Mouse (Mus musculus): ENCODE data around the gene Ppil3. TPM values are rescaled to one million over a fixed set of nuclear protein-coding genes. Genes with fewer than 3 reads are reported as not detected.

Gene Ppil3
- 58.8 TPM for polyA plus RNA-seq (2014; fragmentation: Illumina TruSeq; extraction: RNeasy Lipid Tissue Mini Kit (QIAGEN cat#74804); ENCODE audit: low read depth, low replicate concordance)

GRCm38 (mm10) chr1:58445143-58445722, at the start of gene Ppil3, which contains the start of gene Nif3l1:
Gene Ppil3, minus strand, starts transcription at chr1:58445486.
Gene Nif3l1, plus strand, starts transcription at chr1:58445151.

GRCm38 (mm10) chr1:58423371-58424248, 21.7 kb downstream of the Ppil3 start, which contains the start of gene Clk1:
Gene Clk1, minus strand, starts transcription at chr1:58424066.

GRCm38 (mm10) chr1:58392652-58393283, 52.5 kb downstream of the Ppil3 start, which contains the start of gene Bzw1:
Gene Bzw1, plus strand, starts transcription at chr1:58392898.

Other genes starting within 250 kb of the Ppil3 start
- gene Aox4, start 235.1 kb downstream of the Ppil3 start, polyA plus RNA-seq (2014; fragmentation: Illumina TruSeq; extraction: RNeasy Lipid Tissue Mini Kit (QIAGEN cat#74804); ENCODE audit: low read depth, low replicate concordance) = 1.5 TPM
- gene Aox2, start 167.2 kb downstream of the Ppil3 start, polyA plus RNA-seq (2014; fragmentation: Illumina TruSeq; extraction: RNeasy Lipid Tissue Mini Kit (QIAGEN cat#74804); ENCODE audit: low read depth, low replicate concordance) = 0.66 TPM
- gene Bzw1, start 52.6 kb downstream of the Ppil3 start, polyA plus RNA-seq (2014; fragmentation: Illumina TruSeq; extraction: RNeasy Lipid Tissue Mini Kit (QIAGEN cat#74804); ENCODE audit: low read depth, low replicate concordance) = 252 TPM
- 127 TPM for gene Clk1, start 21.4 kb downstream of the Ppil3 start, polyA plus RNA-seq (2014; fragmentation: Illumina TruSeq; extraction: RNeasy Lipid Tissue Mini Kit (QIAGEN cat#74804); ENCODE audit: low read depth, low replicate concordance)
- gene Nif3l1, start 335 bp downstream of the Ppil3 start, polyA plus RNA-seq (2014; fragmentation: Illumina TruSeq; extraction: RNeasy Lipid Tissue Mini Kit (QIAGEN cat#74804); ENCODE audit: low read depth, low replicate concordance) = 13.2 TPM
- gene Orc2, start 59.6 kb upstream of the Ppil3 start, polyA plus RNA-seq (2014; fragmentation: Illumina TruSeq; extraction: RNeasy Lipid Tissue Mini Kit (QIAGEN cat#74804); ENCODE audit: low read depth, low replicate concordance) = 84.7 TPM
- 21.9 TPM for gene Fam126b, start 140.8 kb upstream of the Ppil3 start, polyA plus RNA-seq (2014; fragmentation: Illumina TruSeq; extraction: RNeasy Lipid Tissue Mini Kit (QIAGEN cat#74804); ENCODE audit: low read depth, low replicate concordance)
- 28.3 TPM for gene Ndufb3, start 140.9 kb upstream of the Ppil3 start, polyA plus RNA-seq (2014; fragmentation: Illumina TruSeq; extraction: RNeasy Lipid Tissue Mini Kit (QIAGEN cat#74804); ENCODE audit: low read depth, low replicate concordance)